Mouse (Mus musculus): ENCODE data around the gene Lcn9. TPM values are rescaled to one million over a fixed set of nuclear protein-coding genes. Genes with fewer than 3 reads are reported as not detected.

The Lcn9 gene
- polyA plus RNA-seq, 1 experiment from 2014 or later = not detected

DNA sequence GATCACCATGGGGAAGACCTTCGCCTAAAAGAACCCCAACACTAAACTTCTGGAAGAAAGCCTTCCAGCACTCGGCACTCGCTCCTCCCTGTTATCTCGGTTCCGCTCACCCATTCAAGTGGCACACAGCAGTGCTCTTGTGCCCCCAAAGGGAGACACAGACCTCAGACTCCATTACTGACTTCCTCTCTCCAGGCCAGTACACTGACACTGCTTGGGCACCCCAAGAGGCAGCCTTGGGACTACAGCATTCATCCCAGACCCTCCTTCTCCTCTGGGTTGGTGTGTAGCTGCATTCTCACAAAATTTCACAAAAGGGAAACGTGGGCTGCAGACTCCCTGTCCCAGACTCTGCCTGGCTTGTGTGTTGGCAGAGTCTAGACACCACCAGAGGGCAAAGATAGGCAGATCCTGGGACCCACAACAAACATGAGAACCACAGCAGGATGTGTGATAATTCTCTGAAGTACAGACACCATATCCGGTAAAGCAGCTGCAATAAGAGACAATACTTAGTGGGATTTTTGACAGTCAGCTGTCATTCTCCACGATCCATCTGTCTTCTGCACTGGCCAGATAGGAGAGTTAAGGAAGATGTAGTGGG is 5.5 kb downstream of the Lcn9 start:
- Histone ChIP-seq H3K27ac (ENCODE audit: low read length) (no peak overlapping the region), H3K9ac (replicated peaks; ENCODE audit: low read depth, low read length) (no peak overlapping the region), H3K27me3 (ENCODE audit: control insufficient read depth, insufficient read depth, low read length) (no peaks in the 10 kb centered on the region), H3K36me3 (ENCODE audit: control insufficient read depth, insufficient read depth, low read length) (no peaks in the 10 kb centered on the region), H3K4me3 (ENCODE audit: low read depth, low read length) (no peak overlapping the region), H3K4me2 (replicated peaks; ENCODE audit: low read depth, low read length) (no peak overlapping the region), H3K9me3 (ENCODE audit: control insufficient read depth, low read depth, low read length) (no peaks in the 10 kb centered on the region), H3K4me1 (ENCODE audit: control insufficient read depth, insufficient read depth, low read length) (no peaks in the 10 kb centered on the region)
- 73% methylated on average over 8 of the region's 8 CpGs for WGBS
- no peak for ATAC-seq (ENCODE audit: insufficient number of reproducible peaks, insufficient read depth, low FRiP score, low read depth)

DNA sequence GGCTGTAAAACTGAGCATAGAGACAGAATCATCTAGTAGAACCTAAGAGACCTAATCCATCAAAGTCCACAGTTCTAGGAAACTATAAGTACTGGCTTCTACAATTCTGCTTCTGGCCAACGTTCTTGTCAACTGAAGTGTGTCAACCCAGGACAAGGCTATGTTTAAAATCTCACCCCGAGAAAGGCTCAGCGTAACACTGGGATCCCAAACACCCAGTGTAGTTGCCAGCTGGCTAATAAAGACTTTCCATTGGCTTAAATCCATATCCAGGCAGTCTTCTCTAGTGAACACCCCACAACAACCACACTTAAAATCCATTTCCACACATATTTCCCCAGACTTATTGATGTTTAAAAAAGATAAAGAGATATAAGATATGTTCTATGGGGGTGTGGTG is 7.8 kb downstream of the Lcn9 start:
- H3K4me1 ChIP-seq (ENCODE audit: control insufficient read depth, insufficient read depth, low read length) = no peaks in the 10 kb centered on the region
- no peak overlapping the region for H3K4me2 ChIP-seq (replicated peaks; ENCODE audit: low read depth, low read length)
- 67% methylated on average over 3 of the region's 3 CpGs for WGBS
- H3K27me3 ChIP-seq (ENCODE audit: control insufficient read depth, insufficient read depth, low read length) = no peaks in the 10 kb centered on the region
- H3K9ac ChIP-seq (replicated peaks; ENCODE audit: low read depth, low read length) = no peak overlapping the region
- no peak for ATAC-seq (ENCODE audit: insufficient number of reproducible peaks, insufficient read depth, low FRiP score, low read depth)
- H3K9me3 ChIP-seq (ENCODE audit: control insufficient read depth, low read depth, low read length) = no peaks in the 10 kb centered on the region
- H3K27ac ChIP-seq (ENCODE audit: low read length) = no peak overlapping the region
- H3K4me3 ChIP-seq (ENCODE audit: low read depth, low read length) = no peak overlapping the region
- H3K36me3 ChIP-seq (ENCODE audit: control insufficient read depth, insufficient read depth, low read length) = no peaks in the 10 kb centered on the region

DNA sequence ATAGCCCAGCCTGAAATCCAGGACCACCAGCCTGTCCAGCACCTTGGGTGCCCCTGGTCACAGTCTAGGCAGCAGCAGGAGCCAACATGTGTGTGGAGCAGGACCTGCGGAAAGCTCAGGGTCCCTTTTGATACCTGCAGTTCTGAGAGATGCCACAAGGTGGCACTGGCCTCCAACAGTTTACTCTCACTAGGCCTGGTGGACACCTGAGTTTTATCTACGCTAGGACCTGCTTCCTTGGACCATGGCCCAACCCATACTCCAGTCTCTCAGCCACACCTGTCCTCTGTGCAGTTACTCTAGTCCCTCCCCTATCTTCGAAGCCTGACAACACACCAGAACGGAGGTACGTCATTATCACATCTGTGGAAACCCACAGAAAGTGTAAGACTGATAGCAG is 13.3 kb downstream of the Lcn9 start:
- peak; percentile 56; the same call in 1 of the 2 replicates for ATAC-seq (ENCODE audit: insufficient number of reproducible peaks, insufficient read depth, low FRiP score, low read depth)
- 40% methylated on average over 5 of the region's 5 CpGs for WGBS
- H3K9ac ChIP-seq (replicated peaks; ENCODE audit: low read depth, low read length) = no peak overlapping the region
- no peak overlapping the region for H3K4me3 ChIP-seq (ENCODE audit: low read depth, low read length)
- no peak overlapping the region for H3K27ac ChIP-seq (ENCODE audit: low read length)
- no peaks in the 10 kb centered on the region for H3K9me3 ChIP-seq (ENCODE audit: control insufficient read depth, low read depth, low read length)
- H3K36me3 ChIP-seq (ENCODE audit: control insufficient read depth, insufficient read depth, low read length) = no peaks in the 10 kb centered on the region
- no peak overlapping the region for H3K4me2 ChIP-seq (replicated peaks; ENCODE audit: low read depth, low read length)
- no peaks in the 10 kb centered on the region for H3K27me3 ChIP-seq (ENCODE audit: control insufficient read depth, insufficient read depth, low read length)
- H3K4me1 ChIP-seq (ENCODE audit: control insufficient read depth, insufficient read depth, low read length) = no peaks in the 10 kb centered on the region

DNA sequence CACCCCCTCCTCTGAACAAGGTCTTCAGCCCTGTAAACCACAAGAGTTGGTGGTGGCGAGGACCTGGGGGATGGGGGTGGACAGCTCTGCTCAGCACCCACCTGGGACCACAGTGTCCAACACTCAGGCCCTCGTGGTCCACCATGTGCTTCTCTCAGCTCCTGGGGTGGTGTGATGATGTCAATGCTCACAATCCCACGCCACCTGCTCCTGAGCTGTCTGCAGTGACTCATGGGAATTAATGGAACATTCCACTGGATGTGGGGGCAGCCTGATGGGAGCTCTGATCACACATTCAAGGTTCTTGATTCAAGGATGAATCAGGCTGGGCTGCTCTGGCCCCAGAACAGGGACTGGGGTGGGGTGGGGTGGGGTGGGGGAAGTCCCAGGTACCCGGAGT is 19.2 kb downstream of the Lcn9 start:
- Histone ChIP-seq H3K9me3 (ENCODE audit: control insufficient read depth, low read depth, low read length) (no peaks in the 10 kb centered on the region), H3K4me3 (ENCODE audit: low read depth, low read length) (no peak overlapping the region), H3K4me1 (ENCODE audit: control insufficient read depth, insufficient read depth, low read length) (no peaks in the 10 kb centered on the region), H3K4me2 (replicated peaks; ENCODE audit: low read depth, low read length) (no peak overlapping the region), H3K27me3 (ENCODE audit: control insufficient read depth, insufficient read depth, low read length) (no peaks in the 10 kb centered on the region), H3K36me3 (ENCODE audit: control insufficient read depth, insufficient read depth, low read length) (no peaks in the 10 kb centered on the region), H3K9ac (replicated peaks; ENCODE audit: low read depth, low read length) (no peak overlapping the region), H3K27ac (ENCODE audit: low read length) (no peak overlapping the region)
- 66% methylated on average over 4 of the region's 4 CpGs for WGBS
- no peak for ATAC-seq (ENCODE audit: insufficient number of reproducible peaks, insufficient read depth, low FRiP score, low read depth)

DNA sequence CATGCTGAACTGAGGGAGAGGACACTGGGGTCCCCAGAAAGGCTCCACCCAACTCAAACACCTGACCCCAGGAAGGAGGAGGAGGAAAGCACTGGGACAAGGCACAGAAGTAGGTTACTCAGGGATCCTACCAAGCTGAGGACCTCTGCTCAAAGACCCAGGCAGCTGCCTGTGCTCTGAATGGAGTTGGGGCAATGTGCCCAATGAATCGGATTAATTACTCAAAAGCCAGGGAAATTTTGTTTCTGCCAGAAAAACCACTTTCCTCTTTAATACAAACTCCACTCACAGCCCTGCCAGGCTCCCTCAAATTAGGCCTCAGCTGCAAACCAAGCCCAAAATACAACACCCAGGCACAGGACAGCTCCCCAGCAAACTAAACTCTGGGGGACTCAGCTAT is 19.8 kb downstream of the Lcn9 start:
- H3K4me1 ChIP-seq (ENCODE audit: control insufficient read depth, insufficient read depth, low read length) = no peaks in the 10 kb centered on the region
- no peak overlapping the region for H3K4me2 ChIP-seq (replicated peaks; ENCODE audit: low read depth, low read length)
- no peaks in the 10 kb centered on the region for H3K27me3 ChIP-seq (ENCODE audit: control insufficient read depth, insufficient read depth, low read length)
- WGBS = 76% methylated on average over 1 of the region's 1 CpGs
- no peak overlapping the region for H3K27ac ChIP-seq (ENCODE audit: low read length)
- no peak overlapping the region for H3K4me3 ChIP-seq (ENCODE audit: low read depth, low read length)
- H3K36me3 ChIP-seq (ENCODE audit: control insufficient read depth, insufficient read depth, low read length) = no peaks in the 10 kb centered on the region
- ATAC-seq (ENCODE audit: insufficient number of reproducible peaks, insufficient read depth, low FRiP score, low read depth) = no peak
- H3K9ac ChIP-seq (replicated peaks; ENCODE audit: low read depth, low read length) = no peak overlapping the region
- H3K9me3 ChIP-seq (ENCODE audit: control insufficient read depth, low read depth, low read length) = no peaks in the 10 kb centered on the region

DNA sequence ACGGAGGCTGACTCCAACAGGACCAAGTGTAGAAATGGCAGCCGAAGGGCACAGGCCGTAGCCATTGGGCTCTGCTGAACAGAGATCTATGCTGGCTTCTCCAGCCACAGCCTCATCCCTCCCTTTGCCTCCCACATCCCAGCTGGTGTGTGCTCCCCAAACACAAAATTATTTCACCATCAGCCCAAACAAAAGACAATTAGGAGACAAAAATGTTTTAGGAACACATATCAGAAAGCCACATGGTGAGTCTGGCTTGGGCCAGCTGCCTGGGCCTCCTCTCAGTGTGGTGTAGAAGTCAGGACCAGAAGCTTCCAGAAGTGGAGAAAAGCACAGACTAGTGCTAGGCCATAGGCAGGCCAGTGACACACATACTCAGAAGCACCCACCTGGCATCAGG is 21.1 kb downstream of the Lcn9 start:
- WGBS = 90% methylated on average over 3 of the region's 3 CpGs
- Histone ChIP-seq H3K36me3 (ENCODE audit: control insufficient read depth, insufficient read depth, low read length) (no peaks in the 10 kb centered on the region), H3K27me3 (ENCODE audit: control insufficient read depth, insufficient read depth, low read length) (no peaks in the 10 kb centered on the region), H3K27ac (ENCODE audit: low read length) (no peak overlapping the region), H3K4me1 (ENCODE audit: control insufficient read depth, insufficient read depth, low read length) (no peaks in the 10 kb centered on the region), H3K9ac (replicated peaks; ENCODE audit: low read depth, low read length) (no peak overlapping the region), H3K4me2 (replicated peaks; ENCODE audit: low read depth, low read length) (no peak overlapping the region), H3K9me3 (ENCODE audit: control insufficient read depth, low read depth, low read length) (no peaks in the 10 kb centered on the region), H3K4me3 (ENCODE audit: low read depth, low read length) (no peak overlapping the region)
- ATAC-seq (ENCODE audit: insufficient number of reproducible peaks, insufficient read depth, low FRiP score, low read depth) = no peak

DNA sequence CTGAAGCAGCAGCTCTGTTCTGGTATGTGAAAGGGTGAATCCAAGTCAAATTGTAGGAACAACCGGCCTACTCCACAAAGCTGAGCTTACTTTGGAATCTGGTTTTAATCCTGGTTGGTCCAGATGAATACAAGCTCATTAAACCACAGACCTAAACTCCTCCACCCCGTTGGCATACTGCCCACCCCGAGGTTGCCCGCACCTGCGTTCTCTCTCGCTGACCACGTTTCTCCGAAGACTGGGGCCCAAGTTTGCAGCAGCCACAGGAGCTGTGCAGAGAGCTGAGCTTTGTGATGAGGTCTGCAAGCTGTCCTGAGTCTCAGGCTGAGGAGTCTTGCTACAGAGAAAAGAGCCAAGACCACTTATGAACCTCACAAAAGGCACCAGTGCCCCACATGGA is 23.6 kb downstream of the Lcn9 start:
- ATAC-seq (ENCODE audit: insufficient number of reproducible peaks, insufficient read depth, low FRiP score, low read depth) = no peak
- WGBS = 69% methylated on average over 8 of the region's 8 CpGs

DNA sequence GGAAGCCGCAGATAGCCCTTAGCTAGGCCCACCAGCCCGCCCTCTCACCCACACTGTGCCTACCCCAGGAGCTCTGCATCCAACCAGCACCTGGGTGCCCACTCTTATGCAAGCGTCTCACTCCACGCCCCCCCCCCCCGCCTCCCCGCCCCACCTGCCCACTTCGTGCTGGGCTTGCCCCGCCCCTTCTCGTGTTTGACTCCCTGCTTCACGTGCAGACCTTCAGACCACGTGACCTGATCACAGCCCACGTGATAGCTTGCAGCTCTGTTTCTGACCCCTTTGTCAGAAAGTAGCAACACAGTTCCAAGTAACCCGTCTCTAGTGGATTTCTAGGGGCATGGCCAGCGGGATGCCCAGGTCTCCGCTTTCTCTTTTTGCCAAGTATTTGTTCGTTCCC is 24.3 kb downstream of the Lcn9 start, which contains the start of gene Sohlh1:
Gene Sohlh1, minus strand, starts transcription at position 23 of the 400 bp plus-strand sequence.
- Histone ChIP-seq H3K4me1 (ENCODE audit: control insufficient read depth, insufficient read depth, low read length) (no peaks in the 10 kb centered on the region), H3K9ac (replicated peaks; ENCODE audit: low read depth, low read length) (no peak within 1 kb of the TSS), H3K36me3 (ENCODE audit: control insufficient read depth, insufficient read depth, low read length) (no peaks in the 10 kb centered on the region), H3K27me3 (ENCODE audit: control insufficient read depth, insufficient read depth, low read length) (no peaks in the 10 kb centered on the region), H3K9me3 (ENCODE audit: control insufficient read depth, low read depth, low read length) (no peaks in the 10 kb centered on the region), H3K27ac (ENCODE audit: low read length) (no peak within 1 kb of the TSS), H3K4me2 (replicated peaks; ENCODE audit: low read depth, low read length) (no peak within 1 kb of the TSS), H3K4me3 (ENCODE audit: low read depth, low read length) (no peak within 1 kb of the TSS)
- 75% methylated on average over 16 of the region's 16 CpGs for WGBS
- ATAC-seq (ENCODE audit: insufficient number of reproducible peaks, insufficient read depth, low FRiP score, low read depth) = no peak

More for the DNA sequence above, 23.6 kb downstream of the Lcn9 start:
- Histone ChIP-seq H3K4me1 (ENCODE audit: control insufficient read depth, insufficient read depth, low read length) (no peaks in the 10 kb centered on the region), H3K36me3 (ENCODE audit: control insufficient read depth, insufficient read depth, low read length) (no peaks in the 10 kb centered on the region), H3K4me2 (replicated peaks; ENCODE audit: low read depth, low read length) (no peak overlapping the region), H3K4me3 (ENCODE audit: low read depth, low read length) (no peak overlapping the region), H3K27ac (ENCODE audit: low read length) (no peak overlapping the region), H3K9ac (replicated peaks; ENCODE audit: low read depth, low read length) (no peak overlapping the region), H3K9me3 (ENCODE audit: control insufficient read depth, low read depth, low read length) (no peaks in the 10 kb centered on the region), H3K27me3 (ENCODE audit: control insufficient read depth, insufficient read depth, low read length) (no peaks in the 10 kb centered on the region)

DNA sequence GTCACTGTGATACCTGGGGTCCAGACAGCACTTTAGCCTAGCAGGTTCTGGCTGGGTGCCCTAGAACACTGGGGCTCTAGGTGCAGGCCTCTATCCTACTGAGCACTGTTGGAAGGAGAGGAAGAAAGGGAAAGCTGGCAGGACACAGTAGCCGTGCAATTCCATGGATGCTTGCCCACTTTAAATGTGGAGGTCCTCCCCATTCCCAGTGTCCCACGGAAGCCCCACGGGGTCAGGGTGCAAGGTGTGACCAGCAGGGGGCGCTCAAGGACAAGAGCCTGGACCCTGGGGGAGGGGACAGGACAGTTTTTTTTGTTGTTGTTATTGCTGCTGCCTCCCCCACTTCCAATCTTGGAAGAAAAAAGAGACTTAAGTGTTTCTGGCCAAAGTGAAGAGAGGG is 27.4 kb downstream of the Lcn9 start:
- Histone ChIP-seq H3K36me3 (ENCODE audit: control insufficient read depth, insufficient read depth, low read length) (no peaks in the 10 kb centered on the region), H3K9ac (replicated peaks; ENCODE audit: low read depth, low read length) (no peak overlapping the region), H3K4me2 (replicated peaks; ENCODE audit: low read depth, low read length) (no peak overlapping the region), H3K27ac (ENCODE audit: low read length) (no peak overlapping the region), H3K4me3 (ENCODE audit: low read depth, low read length) (no peak overlapping the region), H3K9me3 (ENCODE audit: control insufficient read depth, low read depth, low read length) (no peaks in the 10 kb centered on the region), H3K4me1 (ENCODE audit: control insufficient read depth, insufficient read depth, low read length) (no peaks in the 10 kb centered on the region), H3K27me3 (ENCODE audit: control insufficient read depth, insufficient read depth, low read length) (no peaks in the 10 kb centered on the region)
- no peak for ATAC-seq (ENCODE audit: insufficient number of reproducible peaks, insufficient read depth, low FRiP score, low read depth)
- 20% methylated on average over 4 of the region's 4 CpGs for WGBS

Measured in stomach, embryonic 14.5 days (tissue).